In the genomic region with DNA sequence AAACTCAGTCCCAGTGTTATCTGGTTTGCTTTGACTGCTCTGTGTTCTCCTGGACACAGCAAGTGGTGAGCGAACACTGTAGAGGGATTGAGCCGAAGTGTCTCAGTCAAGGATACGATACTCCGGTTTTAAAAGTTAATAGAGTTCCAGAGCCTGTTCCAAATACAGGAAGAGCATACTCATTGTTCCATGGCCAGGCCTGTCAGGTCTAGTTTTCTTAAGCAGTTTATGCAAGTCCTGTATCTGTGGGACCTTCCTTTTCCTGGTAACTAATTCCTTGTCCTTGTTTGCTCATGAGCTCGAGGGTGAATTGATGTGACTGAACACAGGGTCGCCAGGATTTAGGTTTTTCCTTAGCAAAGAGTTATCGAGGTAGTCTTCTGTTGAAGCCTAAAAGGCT, we compare ENCODE assay signal across 20 mouse cellular contexts. TPM values are rescaled to one million over a fixed set of nuclear protein-coding genes. Genes with fewer than 3 reads are reported as not detected.
DNase-seq lines count a peak whose midpoint lies in the region; ATAC-seq and TF ChIP-seq lines count a peak whose summit lies in the region.
"Had no signal": no experiment of that assay in that cellular context is flagged by ENCODE, and none has a peak within 500 bp of the region (broad histone marks: within the 10 kb centered on the region; RNA-seq: fewer than 3 reads in every experiment).

No protein-coding gene starts in this region.

- no peak for ATAC-seq in heart, embryonic 11.5 days (replicated peaks; ENCODE audit: insufficient number of reproducible peaks, low FRiP score, low TSS enrichment)
- ATAC-seq in neural tube, embryonic 15.5 days (ENCODE audit: low FRiP score), result no peak
- no peak for ATAC-seq in activated CD4-positive, CD25-positive, alpha-beta regulatory T cell, adult 4 months
- ATAC-seq: forebrain, embryonic 13.5 days; intestine, embryonic 16.5 days; liver, embryonic 12.5 days; midbrain, embryonic 15.5 days had no signal

- H3K36me3 ChIP-seq in heart, embryonic 11.5 days (ENCODE audit: control insufficient read depth, insufficient read depth, low read length), result no peaks in the 10 kb centered on the region
- no peaks in the 10 kb centered on the region; the same call in 1 of the 2 replicates for H3K36me3 ChIP-seq in ES-E14 (ENCODE audit: control insufficient read depth, insufficient read depth, low read length, poor library complexity, severe bottlenecking)
- no peaks in the 10 kb centered on the region for H3K36me3 ChIP-seq in neural tube, embryonic 15.5 days
- H3K36me3 ChIP-seq: embryonic facial prominence, embryonic 12.5 days; liver, embryonic 12.5 days; midbrain, embryonic 15.5 days had no signal

- no peaks in the 10 kb centered on the region for H3K27me3 ChIP-seq in heart, embryonic 11.5 days (ENCODE audit: control insufficient read depth, insufficient read depth, low read length)
- no peaks in the 10 kb centered on the region for H3K27me3 ChIP-seq in neural tube, embryonic 15.5 days (replicated peaks)
- H3K27me3 ChIP-seq: embryonic facial prominence, embryonic 12.5 days; forebrain, embryonic 13.5 days; liver, embryonic 12.5 days; midbrain, embryonic 15.5 days had no signal

- DNase-seq in heart, postnatal 36 days, result no peak
- DNase-seq in kidney, adult 8-10 months, result peak; percentile 35 to 43
- no peak for DNase-seq in kidney, postnatal 10 days
- DNase-seq in ES-E14 (ENCODE audit: low read depth, low spot score), result no peak
- DNase-seq in kidney, postnatal 36 days, result peak; percentile 30 to 51
- DNase-seq: adrenal gland, postnatal 10 days; B cell, adult 2 months; cerebellum, postnatal 25 days; lung, postnatal 36 days; retina, postnatal 1 day; spleen, adult 18-20 months; thymus, adult 2 months had no signal

- no peak overlapping the region for H3K9ac ChIP-seq in heart, embryonic 11.5 days (ENCODE audit: low read depth, low read length)
- peak overlapping the region; percentile 60; the same call in 1 of the 2 replicates for H3K9ac ChIP-seq in ES-E14 (ENCODE audit: insufficient read depth, low read depth, low read length, poor library complexity, severe bottlenecking)
- no peak overlapping the region for H3K9ac ChIP-seq in neural tube, embryonic 15.5 days (replicated peaks)
- H3K9ac ChIP-seq: embryonic facial prominence, embryonic 12.5 days; forebrain, embryonic 13.5 days; liver, embryonic 12.5 days; midbrain, embryonic 15.5 days had no signal

- H3K27ac ChIP-seq in heart, embryonic 11.5 days (ENCODE audit: low read depth, low read length), result peak overlapping the region; percentile 4; the same call in 1 of the 2 replicates
- peak overlapping the region; percentile 92; the same call in 1 of the 2 replicates for H3K27ac ChIP-seq in ES-E14 (ENCODE audit: insufficient read depth, low read depth, low read length, poor library complexity, severe bottlenecking)
- H3K27ac ChIP-seq in neural tube, embryonic 15.5 days (replicated peaks), result no peak overlapping the region
- H3K27ac ChIP-seq: embryonic facial prominence, embryonic 12.5 days; forebrain, embryonic 13.5 days; liver, embryonic 12.5 days; midbrain, embryonic 15.5 days had no signal

- no peaks in the 10 kb centered on the region for H3K9me3 ChIP-seq in heart, embryonic 11.5 days (replicated peaks; ENCODE audit: control insufficient read depth, low read length)
- no peaks in the 10 kb centered on the region for H3K9me3 ChIP-seq in ES-E14 (ENCODE audit: control insufficient read depth, insufficient read depth, low read depth, low read length)
- H3K9me3 ChIP-seq in neural tube, embryonic 15.5 days (replicated peaks), result no peaks in the 10 kb centered on the region
- H3K9me3 ChIP-seq: embryonic facial prominence, embryonic 12.5 days; forebrain, embryonic 13.5 days; liver, embryonic 12.5 days; midbrain, embryonic 15.5 days had no signal

- H3K4me1 ChIP-seq in heart, embryonic 11.5 days (ENCODE audit: control insufficient read depth, insufficient read depth, low read length), result peaks cover 37% of the 10 kb centered on the region
- H3K4me1 ChIP-seq in ES-E14 (ENCODE audit: control insufficient read depth in 2 of 2, insufficient read depth in 2 of 2, low read length in 2 of 2, poor library complexity in 1 of 2), result peaks cover 8 to 14% of the 10 kb centered on the region in 2 experiments
- H3K4me1 ChIP-seq in neural tube, embryonic 15.5 days, result peaks cover 28% of the 10 kb centered on the region

- in situ Hi-C loops in ES-E14 (cut with MboI; ENCODE audit: low sequenced_read_pairs in 2 of 2, unreplicated experiment in 2 of 2), result no loop called here

- H3K4me3 ChIP-seq in heart, embryonic 11.5 days (ENCODE audit: low read depth, low read length), result no peak overlapping the region
- peak overlapping the region; percentile 36 to 37 for H3K4me3 ChIP-seq in ES-E14 (ENCODE audit: insufficient read depth in 1 of 2, low read depth in 1 of 2, low read length in 2 of 2, poor library complexity in 1 of 2, severe bottlenecking in 1 of 2)
- H3K4me3 ChIP-seq in neural tube, embryonic 15.5 days (replicated peaks), result no peak overlapping the region
- H3K4me3 ChIP-seq: embryonic facial prominence, embryonic 12.5 days; forebrain, embryonic 13.5 days; liver, embryonic 12.5 days; midbrain, embryonic 15.5 days had no signal

- WGBS in heart, embryonic 11.5 days (ENCODE audit: insufficient replicate concordance), result 41% methylated on average over 7 of the region's 7 CpGs
- 74% methylated on average over 7 of the region's 7 CpGs for WGBS in neural tube, embryonic 15.5 days

- intact Hi-C loops in heart, postnatal 36 days (cut with DNase I), result no loop called here

- peak overlapping the region; percentile 40 for H3K4me2 ChIP-seq in heart, embryonic 11.5 days
- H3K4me2 ChIP-seq in neural tube, embryonic 15.5 days, result no peak overlapping the region
- H3K4me2 ChIP-seq: embryonic facial prominence, embryonic 12.5 days; forebrain, embryonic 13.5 days; liver, embryonic 12.5 days; midbrain, embryonic 15.5 days had no signal

TF ChIP-seq in ES-E14, 5 proteins besides CTCF, POLR2A, EP300 and RAD21:
- no peak for TF ChIP-seq CHD2 (IDR thresholded peaks at IDR 0.05; ENCODE audit: low read depth, low read length)
- TF ChIP-seq ZNF384 (IDR thresholded peaks at IDR 0.05; ENCODE audit: low read depth, low read length), result no peak
- no peak for TF ChIP-seq ZC3H11A (IDR thresholded peaks at IDR 0.05; ENCODE audit: borderline replicate concordance, low read depth, low read length)
- TF ChIP-seq HCFC1 (IDR thresholded peaks at IDR 0.05; ENCODE audit: borderline replicate concordance, insufficient read depth, low read length), result no peak
- TF ChIP-seq MAFK (IDR thresholded peaks at IDR 0.05; ENCODE audit: insufficient read depth, low read depth, low read length), result no peak
TF ChIP-seq in ES-E14: peak in this region for 0.

RNA-seq across cellular contexts. Expression of gene Arhgap32, which starts 19.4 kb away (rescaled TPM):
- 3.5 and 3.7 TPM in 2 replicates for polyA plus RNA-seq in heart, embryonic 11.5 days (2014; fragmentation: Nextera tagmentation; extraction: Ambion mirVana)
- total RNA-seq in heart, postnatal 36 days (2021), result 10 to 100 TPM; 14.4 to 23.7 TPM
- total RNA-seq in ES-E14 (2012; rRNA removed), result 12.4 and 13.9 TPM in 2 replicates
- 8.7 and 11.7 TPM in 2 replicates for polyA plus RNA-seq in neural tube, embryonic 15.5 days (2015; fragmentation: Nextera tagmentation; extraction: Ambion mirVana)
- polyA plus RNA-seq in activated CD4-positive, CD25-positive, alpha-beta regulatory T cell, adult 4 months (2017; shearing (Covaris generic)), result not detected

Comparison
In these comparisons a context has a peak if more than half of its experiments do, and no peak if none do; other contexts are left out.
1. DNase-seq: peak in kidney, adult 8-10 months (2 of 2) and kidney, postnatal 36 days (2 of 2); none in heart, postnatal 36 days (0 of 2), kidney, postnatal 10 days (single experiment) and ES-E14 (single experiment).
2. H3K4me3 ChIP-seq: peak in ES-E14 (2 of 2); none in heart, embryonic 11.5 days (single experiment) and neural tube, embryonic 15.5 days (single experiment).